22 mouse cellular contexts compared by ENCODE assay signal in the genomic region with DNA sequence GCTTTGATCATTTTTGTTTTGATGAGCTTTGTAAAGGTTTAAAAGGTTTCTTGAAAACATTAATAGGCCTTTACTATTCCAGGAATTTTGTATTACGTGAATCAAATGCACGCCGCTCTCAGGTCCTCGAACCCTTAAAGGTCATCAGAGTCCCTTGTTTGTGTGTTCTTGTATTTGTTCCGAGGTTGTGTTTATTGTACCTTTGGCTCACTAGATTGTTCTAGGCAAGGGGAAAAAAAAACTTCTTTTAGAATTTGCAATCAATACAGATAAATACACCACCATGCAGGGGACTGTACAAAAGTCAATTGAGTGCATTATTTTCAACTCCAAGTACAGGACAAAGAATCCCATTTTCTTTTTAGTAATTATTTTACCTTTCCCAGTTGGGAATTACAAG.
DNase-seq lines count a peak whose midpoint lies in the region; ATAC-seq and TF ChIP-seq lines count a peak whose summit lies in the region.
"Had no signal": no experiment of that assay in that cellular context is flagged by ENCODE, and none has a peak within 500 bp of the region (broad histone marks: within the 10 kb centered on the region; RNA-seq: fewer than 3 reads in every experiment).

No protein-coding gene starts in this region.

- 94% methylated on average over 5 of the region's 5 CpGs for WGBS in heart, embryonic 10.5 days
- WGBS in heart, adult 2 months, result 93% methylated on average over 5 of the region's 5 CpGs
- 34% methylated on average over 5 of the region's 5 CpGs for WGBS in liver, adult 2 months
- WGBS in liver, embryonic 11.5 days, result 87% methylated on average over 5 of the region's 5 CpGs
- whole genome bisulfite sequencing in liver, postnatal 0 days (ENCODE audit: insufficient replicate concordance), result 67% methylated on average over 5 of the region's 5 CpGs
- WGBS in liver, embryonic 12.5 days (ENCODE audit: insufficient replicate concordance), result 85% methylated on average over 5 of the region's 5 CpGs

- H3K4me3 ChIP-seq in heart, embryonic 10.5 days, result no peak overlapping the region
- no peak overlapping the region for H3K4me3 ChIP-seq in heart, adult 2 months
- H3K4me3 ChIP-seq in liver, adult 2 months (ENCODE audit: insufficient read depth, low read depth, low read length), result peak overlapping the region; percentile 38; the same call in 1 of the 2 replicates
- no peak overlapping the region for H3K4me3 ChIP-seq in liver, embryonic 11.5 days (ENCODE audit: low read depth, low read length)
- no peak overlapping the region for H3K4me3 ChIP-seq in liver, postnatal 0 days (ENCODE audit: low read depth, low read length)
- H3K4me3 ChIP-seq in liver, embryonic 12.5 days, result no peak overlapping the region

- TF ChIP-seq CTCF in heart, adult 2 months (IDR thresholded peaks at IDR 0.05), result no peak
- no peak for TF ChIP-seq CTCF in liver, adult 2 months (IDR thresholded peaks at IDR 0.05; ENCODE audit: low read depth, low read length)
- no peak for TF ChIP-seq CTCF in liver, postnatal 0 days (IDR thresholded peaks at IDR 0.05; ENCODE audit: low read depth)

- H3K27ac ChIP-seq in heart, embryonic 10.5 days, result 0 out of 2 replicates have a peak overlapping the region, but pooled peaks have one; percentile 16
- H3K27ac ChIP-seq in heart, adult 2 months, result no peak overlapping the region
- peak overlapping the region; percentile 98 for H3K27ac ChIP-seq in liver, adult 2 months (replicated peaks; ENCODE audit: insufficient read depth, low read depth, low read length)
- no peak overlapping the region for H3K27ac ChIP-seq in liver, embryonic 11.5 days (ENCODE audit: low read depth, low read length)
- peak overlapping the region; percentile 49; the same call in 1 of the 2 replicates for H3K27ac ChIP-seq in liver, postnatal 0 days (ENCODE audit: low read depth)
- no peak overlapping the region for H3K27ac ChIP-seq in liver, embryonic 12.5 days

- DNase-seq in heart, adult 11 months, result peak; percentile 8
- DNase-seq in heart, postnatal 36 days, result no peak
- DNase-seq in heart, embryonic 10.5 days (ENCODE audit: low spot score), result no peak
- DNase-seq in heart, adult 2 months, result no peak
- peak; percentile 98 for DNase-seq in liver, adult 2 months (ENCODE audit: extremely low read depth, low read depth, low spot score)
- no peak for DNase-seq in liver, embryonic 11.5 days (ENCODE audit: low spot score)
- DNase-seq in liver, postnatal 0 days, result no peak
- DNase-seq: adrenal gland, adult 2 months; adrenal gland, adult 8-10 months; adrenal gland, postnatal 10 days; adrenal gland, postnatal 14 days; adrenal gland, postnatal 25 days; adrenal gland, postnatal 36 days; B cell, adult 2 months; cerebellum, adult 11 months; cerebellum, adult 11-12 months had no signal

- no peak overlapping the region for H3K4me2 ChIP-seq in liver, embryonic 11.5 days
- H3K4me2 ChIP-seq in liver, postnatal 0 days (ENCODE audit: low read depth, low read length), result no peak overlapping the region
- H3K4me2 ChIP-seq in liver, embryonic 12.5 days, result no peak overlapping the region

- no peaks in the 10 kb centered on the region for H3K9me3 ChIP-seq in heart, embryonic 10.5 days
- H3K9me3 ChIP-seq in liver, embryonic 11.5 days (ENCODE audit: control insufficient read depth, low read length), result no peaks in the 10 kb centered on the region
- no peaks in the 10 kb centered on the region for H3K9me3 ChIP-seq in liver, postnatal 0 days (ENCODE audit: low read length)
- no peaks in the 10 kb centered on the region for H3K9me3 ChIP-seq in liver, embryonic 12.5 days (replicated peaks)
- H3K9me3 ChIP-seq: G1E had no signal

- peaks cover 16% of the 10 kb centered on the region for H3K4me1 ChIP-seq in heart, embryonic 10.5 days
- H3K4me1 ChIP-seq in heart, adult 2 months (ENCODE audit: control insufficient read depth, insufficient read depth, low read length), result peaks cover 6% of the 10 kb centered on the region
- peaks cover 33% of the 10 kb centered on the region for H3K4me1 ChIP-seq in liver, adult 2 months (ENCODE audit: control insufficient read depth, insufficient read depth, low read length)
- H3K4me1 ChIP-seq in liver, embryonic 11.5 days (replicated peaks; ENCODE audit: control insufficient read depth, insufficient read depth, low read length), result peaks cover 10% of the 10 kb centered on the region
- H3K4me1 ChIP-seq in liver, postnatal 0 days (ENCODE audit: insufficient read depth), result peaks cover 15% of the 10 kb centered on the region; the same call in 1 of the 2 replicates
- H3K4me1 ChIP-seq in liver, embryonic 12.5 days, result peaks cover 21% of the 10 kb centered on the region

- intact Hi-C loops in heart, postnatal 36 days (cut with DNase I), result no loop called here
- intact Hi-C loops in heart, adult 2 months (cut with DNase I), result no loop called here

- no peak overlapping the region for H3K9ac ChIP-seq in heart, adult 2 months (ENCODE audit: low read depth, low read length)
- H3K9ac ChIP-seq in liver, adult 2 months (ENCODE audit: low read depth, low read length), result no peak overlapping the region; the same call in 1 of the 2 replicates
- H3K9ac ChIP-seq in liver, embryonic 11.5 days (ENCODE audit: low read depth, low read length), result no peak overlapping the region
- H3K9ac ChIP-seq in liver, postnatal 0 days (replicated peaks), result no peak overlapping the region
- no peak overlapping the region for H3K9ac ChIP-seq in liver, embryonic 12.5 days

- no peaks in the 10 kb centered on the region for H3K36me3 ChIP-seq in heart, embryonic 10.5 days
- peaks cover 4% of the 10 kb centered on the region for H3K36me3 ChIP-seq in heart, adult 2 months (ENCODE audit: control insufficient read depth, insufficient read depth, low read length)
- no peaks in the 10 kb centered on the region for H3K36me3 ChIP-seq in liver, adult 2 months (ENCODE audit: control insufficient read depth, insufficient read depth, low read length)
- no peaks in the 10 kb centered on the region for H3K36me3 ChIP-seq in liver, embryonic 11.5 days (ENCODE audit: control insufficient read depth, insufficient read depth, low read length)
- H3K36me3 ChIP-seq in liver, postnatal 0 days (replicated peaks; ENCODE audit: insufficient read depth, low read length), result no peaks in the 10 kb centered on the region
- no peaks in the 10 kb centered on the region for H3K36me3 ChIP-seq in liver, embryonic 12.5 days
- H3K36me3 ChIP-seq: G1E had no signal

- no peaks in the 10 kb centered on the region for H3K27me3 ChIP-seq in heart, embryonic 10.5 days (ENCODE audit: insufficient read depth, poor library complexity, severe bottlenecking)
- H3K27me3 ChIP-seq in heart, adult 2 months (ENCODE audit: control insufficient read depth, insufficient read depth, low read length), result no peaks in the 10 kb centered on the region
- no peaks in the 10 kb centered on the region for H3K27me3 ChIP-seq in liver, adult 2 months (ENCODE audit: control insufficient read depth, insufficient read depth, low read length)
- H3K27me3 ChIP-seq in liver, embryonic 11.5 days (replicated peaks; ENCODE audit: control insufficient read depth, insufficient read depth, low read length), result no peaks in the 10 kb centered on the region
- H3K27me3 ChIP-seq in liver, postnatal 0 days (ENCODE audit: insufficient read depth, low read length), result no peaks in the 10 kb centered on the region
- no peaks in the 10 kb centered on the region for H3K27me3 ChIP-seq in liver, embryonic 12.5 days (replicated peaks)
- H3K27me3 ChIP-seq: CH12.LX, Patski had no signal

- no peak for ATAC-seq in liver, embryonic 11.5 days (replicated peaks; ENCODE audit: low FRiP score)
- ATAC-seq in liver, postnatal 0 days, result peak; percentile 84
- no peak for ATAC-seq in liver, embryonic 12.5 days
- ATAC-seq: activated CD4-positive, CD25-positive, alpha-beta regulatory T cell, adult 4 months; CD4-positive, CD25-positive, alpha-beta regulatory T cell, adult 4 months; Patski had no signal

- no peak for TF ChIP-seq EP300 in heart, adult 2 months (IDR thresholded peaks at IDR 0.05; ENCODE audit: insufficient read depth, low read depth, low read length)
- peak; percentile 68; the same call in 1 of the 2 replicates for TF ChIP-seq EP300 in liver, postnatal 0 days (IDR thresholded peaks at IDR 0.05; ENCODE audit: low read depth)

- H3K79me2 ChIP-seq in heart, adult 2 months (replicated peaks; ENCODE audit: control insufficient read depth, insufficient read depth, low read length), result no peaks in the 10 kb centered on the region
- H3K79me2 ChIP-seq in liver, adult 2 months (ENCODE audit: control insufficient read depth, insufficient read depth, low read length), result no peaks in the 10 kb centered on the region

- no peak for TF ChIP-seq POLR2A in heart, adult 2 months (IDR thresholded peaks at IDR 0.05; ENCODE audit: insufficient read depth, low read depth, low read length)
- TF ChIP-seq POLR2A in liver, adult 2 months (IDR thresholded peaks at IDR 0.05; ENCODE audit: extremely low read depth, insufficient read depth, low read length), result no peak

Comparison
In these comparisons a context has a peak if more than half of its experiments do, and no peak if none do; other contexts are left out.
1. DNase-seq: peak in heart, adult 11 months (single experiment) and liver, adult 2 months (single experiment); none in heart, postnatal 36 days (0 of 2), heart, embryonic 10.5 days (single experiment), heart, adult 2 months (0 of 2), liver, embryonic 11.5 days (single experiment) and liver, postnatal 0 days (single experiment).
2. H3K27ac ChIP-seq: peak in heart, embryonic 10.5 days (single experiment), liver, adult 2 months (single experiment) and liver, postnatal 0 days (single experiment); none in heart, adult 2 months (single experiment), liver, embryonic 11.5 days (single experiment) and liver, embryonic 12.5 days (single experiment).